Mouse (Mus musculus) heart, embryonic 15.5 days (tissue): ENCODE results near the gene Gm11937. TPM values are rescaled to one million over a fixed set of nuclear protein-coding genes. Genes with fewer than 3 reads are reported as not detected.
"Not testable (repeated sequence)": the region's sequence is repeated elsewhere in the genome, so short reads cannot be mapped to it uniquely, and the experiment has no call there.

Source experiments
- ATAC-seq: fragments of 200-750 bp; cut with Nextera tagmentation; replicated peaks from 2 replicates; pipeline ENCODE4 v1.8.0; 2017; ENCODE audit warnings: low read depth, moderate TSS enrichment; ENCODE audit not compliant: insufficient number of reproducible peaks, insufficient read depth, low FRiP score
- H3K27ac ChIP-seq: fragments of 300-500 bp; sonication (generic); 2 replicates; pipeline ENCODE4 v1.5.1; 2015; ENCODE audit warnings: mild to moderate bottlenecking, inconsistent platforms
- H3K27me3 ChIP-seq: fragments of 300-500 bp; sonication (generic); 2 replicates; pipeline ENCODE4 v1.6.1; 2015; ENCODE audit warnings: inconsistent platforms
- H3K36me3 ChIP-seq: fragments of 300-500 bp; sonication (generic); 2 replicates; pipeline ENCODE4 v1.6.1; 2015; ENCODE audit warnings: mild to moderate bottlenecking, inconsistent platforms
- H3K4me1 ChIP-seq: fragments of 300-500 bp; sonication (generic); replicated peaks from 2 replicates; pipeline ENCODE4 v1.6.1; 2015; ENCODE audit warnings: inconsistent platforms
- H3K4me2 ChIP-seq: fragments of 300-500 bp; sonication (generic); 2 replicates; pipeline ENCODE4 v1.6.1; 2015; ENCODE audit warnings: inconsistent platforms, mild to moderate bottlenecking, moderate library complexity
- H3K4me3 ChIP-seq: fragments of 300-500 bp; sonication (generic); 2 replicates; pipeline ENCODE4 v1.5.1; 2015; ENCODE audit warnings: mild to moderate bottlenecking, inconsistent platforms
- H3K9ac ChIP-seq: fragments of 300-500 bp; sonication (generic); 2 replicates; pipeline ENCODE4 v1.6.1; 2015; ENCODE audit warnings: mild to moderate bottlenecking, inconsistent platforms
- H3K9me3 ChIP-seq: fragments of 300-500 bp; sonication (generic); replicated peaks from 2 replicates; pipeline ENCODE4 v1.6.1; 2016; ENCODE audit warnings: inconsistent platforms
- WGBS: fragments of 180-500 bp; shearing (Covaris S2); methylation state at CpG from one replicate; pipeline ENCODE4 v1.1.7; 2015; ENCODE audit warnings: mixed read lengths; 5-methylcytosine and 5-hydroxymethylcytosine counted together
- polyA plus RNA-seq: library from polyadenylated mRNA; unstranded; fragments of >200 nt; fragmentation: Nextera tagmentation; extraction: Ambion mirVana; gene quantifications from 2 replicates; pipeline ENCODE4 v1.2.1, GENCODE M21; 2015

The Gm11937 gene
- polyA plus RNA-seq, 1 experiment from 2014 or later = not detected

GRCm38 (mm10) chr11:99630890-99631289 lies 20.9 kb upstream of the Gm11937 start:
- 68% methylated on average over 3 of the region's 3 CpGs for WGBS

GRCm38 (mm10) chr11:99628138-99628537 lies 18.1 kb upstream of the Gm11937 start, which contains the start of gene Krtap4-1:
TSS of gene Krtap4-1 (minus strand) at chr11:99628238.
- Histone ChIP-seq H3K9me3 (no peaks in the 10 kb centered on the region), H3K9ac (no peak within 1 kb of the TSS), H3K27ac (no peak within 1 kb of the TSS), H3K4me3 (no peak within 1 kb of the TSS), H3K4me2 (no peak within 1 kb of the TSS), H3K36me3 (no peaks in the 10 kb centered on the region), H3K4me1 (no peaks in the 10 kb centered on the region), H3K27me3 (no peaks in the 10 kb centered on the region)
- no peak for ATAC-seq
- 79% methylated on average over 4 of the region's 4 CpGs for WGBS

More at GRCm38 (mm10) chr11:99630890-99631289, 20.9 kb upstream of the Gm11937 start:
- H3K27me3 ChIP-seq = no peaks in the 10 kb centered on the region
- H3K9me3 ChIP-seq = no peaks in the 10 kb centered on the region
- no peak overlapping the region for H3K4me3 ChIP-seq
- ATAC-seq = no peak
- no peak overlapping the region for H3K27ac ChIP-seq
- no peak overlapping the region for H3K4me2 ChIP-seq
- H3K4me1 ChIP-seq = no peaks in the 10 kb centered on the region
- H3K36me3 ChIP-seq = no peaks in the 10 kb centered on the region
- no peak overlapping the region for H3K9ac ChIP-seq

GRCm38 (mm10) chr11:99620335-99620734 lies 10.3 kb upstream of the Gm11937 start, which contains the start of gene Gm11562:
TSS of gene Gm11562 (minus strand) at chr11:99620435.
- Histone ChIP-seq H3K4me1 (no peaks in the 10 kb centered on the region), H3K36me3 (no peaks in the 10 kb centered on the region), H3K27ac (no peak within 1 kb of the TSS), H3K4me3 (no peak within 1 kb of the TSS), H3K9ac (no peak within 1 kb of the TSS), H3K27me3 (no peaks in the 10 kb centered on the region), H3K9me3 (no peaks in the 10 kb centered on the region), H3K4me2 (no peak within 1 kb of the TSS)
- 74% methylated on average over 2 of the region's 2 CpGs for whole genome bisulfite sequencing
- no peak for ATAC-seq

DNA sequence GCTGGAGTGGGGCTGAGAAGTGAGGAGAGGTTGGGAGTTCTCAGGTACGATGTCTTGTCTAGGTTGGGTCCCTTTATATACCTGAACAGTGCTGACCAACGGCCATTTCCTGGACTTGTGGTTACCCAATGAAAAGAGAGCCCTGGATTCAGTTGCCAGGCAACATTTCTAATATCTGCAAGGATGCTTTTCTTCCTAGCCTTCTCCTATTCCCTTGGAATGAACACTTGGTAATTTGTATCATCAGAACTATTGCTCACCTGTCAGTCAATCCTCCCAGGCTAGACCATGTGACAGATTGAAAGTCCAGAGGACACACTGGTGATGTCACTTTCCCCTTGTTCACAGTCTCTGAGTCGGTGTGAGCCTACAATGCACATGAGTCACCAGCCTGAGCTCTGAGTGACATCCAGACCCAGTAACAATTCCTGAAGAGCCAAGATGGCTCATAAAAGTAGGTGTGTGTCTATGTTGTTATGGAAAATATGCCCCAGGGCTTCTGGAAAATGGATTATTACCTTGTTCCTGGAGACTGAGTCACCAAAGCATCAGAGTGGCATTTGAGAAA lies 4.9 kb upstream of the Gm11937 start, which contains the start of gene Krtap2-4:
TSS of gene Krtap2-4 (minus strand) at position 51 of the 568 bp plus-strand sequence.
- Histone ChIP-seq H3K9ac (no peak within 1 kb of the TSS), H3K4me1 (no peaks in the 10 kb centered on the region), H3K9me3 (no peaks in the 10 kb centered on the region), H3K4me2 (no peak within 1 kb of the TSS), H3K27me3 (no peaks in the 10 kb centered on the region), H3K27ac (no peak within 1 kb of the TSS), H3K36me3 (no peaks in the 10 kb centered on the region), H3K4me3 (no peak within 1 kb of the TSS)
- no peak for ATAC-seq
- WGBS = 60% methylated on average over 3 of the region's 3 CpGs

- no peaks in the 10 kb centered on the region for H3K27me3 ChIP-seq
- no peak overlapping the region for H3K27ac ChIP-seq
- no peaks in the 10 kb centered on the region for H3K36me3 ChIP-seq
- no peak overlapping the region for H3K4me3 ChIP-seq
- H3K9ac ChIP-seq = no peak overlapping the region
- H3K9me3 ChIP-seq = no peaks in the 10 kb centered on the region
- H3K4me1 ChIP-seq = no peaks in the 10 kb centered on the region
- 52% methylated on average over 1 of the region's 1 CpGs for WGBS
- ATAC-seq = no peak
- H3K4me2 ChIP-seq = no peak overlapping the region
These were observed 863 bp downstream of the Gm11937 start for GRCm38 (mm10) chr11:99609126-99609525.

DNA sequence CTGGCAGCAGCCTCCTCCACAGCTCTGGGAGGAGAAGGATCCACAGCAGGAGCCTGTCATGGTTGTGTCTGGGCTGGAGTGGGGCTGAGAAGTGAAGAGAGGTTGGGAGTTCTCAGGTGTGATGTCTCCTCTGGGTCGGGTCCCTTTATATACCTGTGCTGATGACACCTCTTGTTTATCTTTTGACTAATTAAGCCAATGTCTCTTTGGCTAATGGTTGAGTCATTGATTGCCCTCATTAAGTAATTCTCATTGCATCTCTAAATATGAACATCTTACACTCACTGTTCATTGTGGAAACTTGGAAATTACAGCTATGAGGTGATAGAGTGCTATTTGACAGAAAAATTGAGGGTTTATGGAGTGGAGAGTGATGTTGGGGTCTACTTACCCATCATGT lies 6.8 kb downstream of the Gm11937 start, which contains the start of gene Gm11938:
TSS of gene Gm11938 (minus strand) at position 101 of the 400 bp plus-strand sequence.
- not testable (repeated sequence) for H3K4me1 ChIP-seq, H3K27ac ChIP-seq, H3K27me3 ChIP-seq, H3K36me3 ChIP-seq, H3K4me3 ChIP-seq, ATAC-seq, H3K9ac ChIP-seq, H3K9me3 ChIP-seq, H3K4me2 ChIP-seq
- 40% methylated on average over 1 of the region's 1 CpGs for WGBS

DNA sequence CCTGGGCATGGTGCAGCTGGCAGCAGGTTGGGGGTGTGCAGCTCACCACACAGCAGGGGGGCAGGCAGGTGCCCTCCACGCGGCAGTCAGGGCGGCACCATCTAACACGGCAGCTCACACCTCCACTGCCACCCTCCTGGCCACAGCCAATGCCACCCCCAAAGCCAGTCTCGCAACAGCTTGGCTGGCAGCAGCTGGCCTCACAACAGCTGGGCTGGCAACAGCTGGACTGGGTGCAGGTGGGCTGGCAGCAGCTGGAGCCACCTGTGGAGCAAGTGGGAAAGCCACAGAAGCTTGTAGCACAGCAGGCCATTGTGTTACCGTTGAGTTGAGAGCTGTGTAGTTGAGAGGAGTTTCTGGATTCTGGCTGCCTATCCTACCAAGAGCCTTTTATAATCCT lies 12.2 kb downstream of the Gm11937 start, which contains the start of gene Krtap9-3:
TSS of gene Krtap9-3 (minus strand) at position 364 of the 400 bp plus-strand sequence.
- H3K27me3 ChIP-seq, H3K36me3 ChIP-seq, H3K27ac ChIP-seq, H3K9ac ChIP-seq, H3K9me3 ChIP-seq, H3K4me3 ChIP-seq, ATAC-seq, H3K4me1 ChIP-seq, H3K4me2 ChIP-seq: not testable (repeated sequence)
- 81% methylated on average over 6 of the region's 6 CpGs for WGBS

GRCm38 (mm10) chr11:99590981-99591380 lies 19.0 kb downstream of the Gm11937 start, which contains the start of gene Krtap1-3:
TSS of gene Krtap1-3 (minus strand) at chr11:99591339.
- H3K4me2 ChIP-seq = no peak within 1 kb of the TSS
- WGBS = 74% methylated on average over 6 of the region's 6 CpGs

DNA sequence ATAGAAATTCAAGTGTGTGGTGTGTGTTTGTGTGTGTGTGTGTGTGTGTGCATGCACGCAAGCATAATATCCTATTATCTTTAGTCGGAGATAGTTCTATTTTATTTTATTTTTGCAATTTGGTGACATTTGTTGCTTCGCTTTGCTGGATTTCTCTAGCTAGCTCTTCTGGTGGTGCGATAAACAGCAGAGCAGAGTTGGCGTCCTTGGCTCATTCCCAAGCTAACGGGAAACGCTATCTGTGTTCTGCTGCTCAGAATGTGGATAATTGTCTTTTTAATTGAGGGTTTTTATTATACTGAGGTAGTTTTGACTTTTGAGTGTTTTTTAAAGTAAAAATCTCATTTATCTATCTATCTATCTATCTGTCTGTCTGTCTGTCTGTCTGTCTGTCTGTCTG lies 24.9 kb downstream of the Gm11937 start:
- no peak overlapping the region for H3K4me2 ChIP-seq
- H3K4me3 ChIP-seq = no peak overlapping the region
- H3K27ac ChIP-seq = no peak overlapping the region
- no peaks in the 10 kb centered on the region for H3K4me1 ChIP-seq
- no peak for ATAC-seq
- H3K36me3 ChIP-seq = no peaks in the 10 kb centered on the region
- H3K9ac ChIP-seq = no peak overlapping the region
- WGBS = 73% methylated on average over 7 of the region's 7 CpGs
- no peaks in the 10 kb centered on the region for H3K27me3 ChIP-seq
- no peaks in the 10 kb centered on the region for H3K9me3 ChIP-seq

More at GRCm38 (mm10) chr11:99590981-99591380, 19.0 kb downstream of the Gm11937 start, which contains the start of gene Krtap1-3:
- Histone ChIP-seq H3K27ac (no peak within 1 kb of the TSS), H3K9me3 (no peaks in the 10 kb centered on the region), H3K4me1 (no peaks in the 10 kb centered on the region), H3K9ac (no peak within 1 kb of the TSS), H3K4me3 (no peak within 1 kb of the TSS), H3K36me3 (no peaks in the 10 kb centered on the region), H3K27me3 (0 out of 2 replicates have a peak, but pooled peaks cover 3% of the 10 kb centered on the region)
- ATAC-seq = no peak

DNA sequence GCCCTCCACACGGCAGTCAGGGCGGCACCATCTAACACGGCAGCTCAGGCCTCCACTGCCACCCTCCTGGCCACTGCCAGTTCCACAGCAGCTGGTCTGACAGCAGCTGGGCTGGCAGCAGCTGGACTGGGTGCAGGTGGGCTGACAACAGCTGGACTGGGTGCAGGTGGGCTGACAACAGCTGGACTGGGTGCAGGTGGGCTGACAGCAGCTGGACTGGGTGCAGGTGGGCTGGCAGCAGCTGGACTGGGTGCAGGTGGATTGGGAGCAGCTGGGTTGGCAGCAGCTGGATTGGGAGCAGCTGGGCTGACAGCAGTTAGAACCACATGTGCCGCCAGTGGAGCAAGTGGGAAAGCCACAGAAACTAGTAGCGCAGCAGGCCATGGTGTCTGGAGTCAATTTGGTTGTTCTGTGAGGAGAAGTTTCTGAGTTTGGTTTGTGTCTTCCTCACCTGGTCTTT lies 26.7 kb downstream of the Gm11937 start, which contains the start of gene Krtap1-4:
TSS of gene Krtap1-4 (minus strand) at position 410 of the 460 bp plus-strand sequence.
- no peak within 1 kb of the TSS for H3K27ac ChIP-seq
- no peak within 1 kb of the TSS for H3K4me3 ChIP-seq
- no peak within 1 kb of the TSS for H3K4me2 ChIP-seq
- no peak within 1 kb of the TSS for H3K9ac ChIP-seq
- no peaks in the 10 kb centered on the region for H3K36me3 ChIP-seq
- WGBS = 81% methylated on average over 5 of the region's 5 CpGs
- H3K9me3 ChIP-seq = no peaks in the 10 kb centered on the region
- H3K4me1 ChIP-seq = no peaks in the 10 kb centered on the region
- H3K27me3 ChIP-seq = no peaks in the 10 kb centered on the region
- ATAC-seq = no peak

GRCm38 (mm10) chr11:99581564-99581963 lies 28.4 kb downstream of the Gm11937 start:
- Histone ChIP-seq H3K27me3 (no peaks in the 10 kb centered on the region), H3K36me3 (no peaks in the 10 kb centered on the region), H3K9me3 (no peaks in the 10 kb centered on the region), H3K4me3 (no peak overlapping the region), H3K4me1 (no peaks in the 10 kb centered on the region), H3K27ac (no peak overlapping the region), H3K4me2 (no peak overlapping the region), H3K9ac (no peak overlapping the region)
- WGBS = 69% methylated on average over 6 of the region's 6 CpGs
- ATAC-seq = no peak

DNA sequence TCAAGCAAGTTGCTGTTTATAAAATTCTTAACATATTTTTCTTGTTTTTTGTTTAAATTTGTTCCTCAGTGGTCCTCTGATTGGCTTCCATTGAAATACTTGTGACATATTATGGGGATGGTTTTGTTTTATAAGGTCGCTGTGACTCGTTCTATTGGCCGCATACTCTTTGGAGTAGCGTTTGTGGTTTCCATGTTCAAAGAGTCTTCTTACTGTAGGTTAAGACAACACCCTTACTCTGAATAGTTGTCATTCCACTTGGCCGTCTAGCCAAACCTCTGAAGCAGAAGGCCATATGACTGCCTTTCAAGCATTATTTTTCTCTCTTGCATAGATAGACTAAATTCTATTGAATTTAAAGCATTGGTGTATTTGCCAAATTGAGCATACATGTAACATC lies 28.9 kb downstream of the Gm11937 start:
- H3K9ac ChIP-seq = no peak overlapping the region
- H3K27ac ChIP-seq = no peak overlapping the region
- no peaks in the 10 kb centered on the region for H3K27me3 ChIP-seq
- no peak overlapping the region for H3K4me2 ChIP-seq
- H3K4me1 ChIP-seq = no peaks in the 10 kb centered on the region
- no peak for ATAC-seq
- no peaks in the 10 kb centered on the region for H3K9me3 ChIP-seq
- no peak overlapping the region for H3K4me3 ChIP-seq
- no peaks in the 10 kb centered on the region for H3K36me3 ChIP-seq
- 81% methylated on average over 5 of the region's 5 CpGs for WGBS
